Mouse (Mus musculus) megakaryocyte progenitor cell, adult 5-6 weeks (primary cell): Measurements from ENCODE around the gene Mmadhc. TPM values are rescaled to one million over a fixed set of nuclear protein-coding genes. Genes with fewer than 3 reads are reported as not detected.

Experiments
- ATAC-seq: replicated peaks from 2 replicates; pipeline ENCODE4 v1.8.0; 2016; ENCODE audit warnings: mild to moderate bottlenecking, moderate TSS enrichment, inconsistent platforms; ENCODE audit not compliant: poor library complexity
- total RNA-seq, 2 experiments: library from RNA; stranded (forward) in 1 of 2; stranded (reverse) in 1 of 2; fragments of 157-497, 149-512 nt in 1 of 2; fragments of 200-1000 nt in 1 of 2; gene quantifications; 2 replicates each; pipeline versions ENCODE4 v1.2.3 to v1.2.4; 2015 to 2017

Mmadhc gene
- total RNA-seq, 2 experiments from 2014 or later = 72.5 to 108 TPM

GRCm38 (mm10) chr2:50267046-50267445 lies 29.6 kb downstream of the Mmadhc start:
- ATAC-seq = no peak

GRCm38 (mm10) chr2:50265215-50265785 lies 31.3 kb downstream of the Mmadhc start:
- ATAC-seq = no peak

DNA sequence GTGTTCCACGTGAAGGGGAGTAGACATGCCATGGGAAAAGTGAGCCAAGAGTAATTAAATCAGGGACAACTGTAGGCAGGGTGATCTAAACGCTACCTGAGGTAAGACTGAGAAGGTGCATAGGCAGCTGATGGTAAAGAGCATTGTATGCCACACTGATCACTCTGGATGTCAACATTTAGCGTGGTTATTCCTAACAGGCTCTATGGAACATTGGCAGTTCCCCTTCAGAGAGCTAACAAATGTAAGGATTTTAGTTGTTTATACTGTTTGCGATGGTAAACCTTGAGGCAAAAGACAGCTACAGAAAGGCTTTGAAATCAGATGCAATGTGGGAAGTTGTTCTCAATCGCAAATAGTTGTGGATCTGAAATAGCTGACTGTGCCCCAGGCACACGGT lies 32.5 kb downstream of the Mmadhc start:
- ATAC-seq = no peak

DNA sequence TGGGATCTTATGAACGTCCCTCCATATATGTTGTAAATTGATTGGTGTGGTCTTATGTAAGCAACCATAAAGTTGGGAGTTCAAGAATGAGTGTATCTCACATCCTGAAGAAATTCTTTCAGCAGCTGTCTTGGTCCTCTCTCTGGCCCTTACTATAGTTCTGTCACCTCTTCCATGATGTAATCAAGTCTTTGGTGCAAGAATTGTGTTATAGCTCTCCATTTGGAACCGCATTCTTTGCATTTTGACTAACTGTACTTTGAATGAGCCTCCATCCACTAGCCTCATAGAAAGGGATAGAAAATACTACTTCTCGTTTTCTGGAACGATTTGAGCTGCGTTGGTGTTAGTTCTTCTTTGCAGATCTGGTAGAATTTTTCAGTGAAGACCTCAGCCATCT lies 41.6 kb downstream of the Mmadhc start:
- ATAC-seq = no peak

GRCm38 (mm10) chr2:50248551-50248950 lies 48.0 kb downstream of the Mmadhc start:
- ATAC-seq = no peak

- ATAC-seq = no peak
Measured at GRCm38 (mm10) chr2:50233491-50233890, 63.1 kb downstream of the Mmadhc start.

Other genes starting within 250 kb of the Mmadhc start
- gene Lypd6, start 230.4 kb downstream of the Mmadhc start, total RNA-seq (2015) = 0.12 TPM in 1 of 2 replicates, not detected in the other
- not detected in 2 replicates for gene Lypd6, start 230.4 kb downstream of the Mmadhc start, total RNA-seq (2017)